Mouse (Mus musculus): ENCODE measurements around the gene Gpc3. TPM values are rescaled to one million over a fixed set of nuclear protein-coding genes. Genes with fewer than 3 reads are reported as not detected.

The Gpc3 gene
- total and polyA plus RNA-seq, 3 experiments, result 0.11 TPM; not detected in 2

GRCm38 (mm10) chrX:52449177-52449576 lies 164.6 kb downstream of the Gpc3 start:
- no peaks in the 10 kb centered on the region for H3K36me3 ChIP-seq (replicated peaks)
- DNase-seq (ENCODE audit: low spot score), result no peak
- ATAC-seq (ENCODE audit: extremely low read depth, insufficient number of reproducible peaks, low FRiP score, poor library complexity, severe bottlenecking), result no peak
- no peak for TF ChIP-seq CTCF (IDR thresholded peaks at IDR 0.05; ENCODE audit: low read depth, low read length)
- no peaks in the 10 kb centered on the region for H3K4me1 ChIP-seq (ENCODE audit: insufficient read depth, low read depth, low read length)
- no peaks in the 10 kb centered on the region for H3K27me3 ChIP-seq (ENCODE audit: insufficient read depth, low read length)
- no peak overlapping the region for H3K4me3 ChIP-seq (ENCODE audit: low read depth, low read length)
- H3K9me3 ChIP-seq (replicated peaks), result no peaks in the 10 kb centered on the region

GRCm38 (mm10) chrX:52448496-52448895 lies 165.3 kb downstream of the Gpc3 start:
- no peak overlapping the region for H3K4me3 ChIP-seq (ENCODE audit: low read depth, low read length)
- ATAC-seq (ENCODE audit: extremely low read depth, insufficient number of reproducible peaks, low FRiP score, poor library complexity, severe bottlenecking) (no peak), DNase-seq (ENCODE audit: low spot score) (no peak)
- TF ChIP-seq TAL1 (conservative IDR thresholded peaks at IDR 0.05; ENCODE audit: low read depth, low read length), result no peak
- TF ChIP-seq CTCF (IDR thresholded peaks at IDR 0.05; ENCODE audit: low read depth, low read length), result no peak
- TF ChIP-seq POLR2AphosphoS5 (IDR thresholded peaks at IDR 0.05; ENCODE audit: insufficient replicate concordance, low read depth, low read length), result no peak
- no peaks in the 10 kb centered on the region for H3K36me3 ChIP-seq (replicated peaks)
- H3K9me3 ChIP-seq (replicated peaks), result no peaks in the 10 kb centered on the region
- H3K27me3 ChIP-seq (ENCODE audit: insufficient read depth, low read length), result no peaks in the 10 kb centered on the region
- no peaks in the 10 kb centered on the region for H3K4me1 ChIP-seq (ENCODE audit: insufficient read depth, low read depth, low read length)

DNA sequence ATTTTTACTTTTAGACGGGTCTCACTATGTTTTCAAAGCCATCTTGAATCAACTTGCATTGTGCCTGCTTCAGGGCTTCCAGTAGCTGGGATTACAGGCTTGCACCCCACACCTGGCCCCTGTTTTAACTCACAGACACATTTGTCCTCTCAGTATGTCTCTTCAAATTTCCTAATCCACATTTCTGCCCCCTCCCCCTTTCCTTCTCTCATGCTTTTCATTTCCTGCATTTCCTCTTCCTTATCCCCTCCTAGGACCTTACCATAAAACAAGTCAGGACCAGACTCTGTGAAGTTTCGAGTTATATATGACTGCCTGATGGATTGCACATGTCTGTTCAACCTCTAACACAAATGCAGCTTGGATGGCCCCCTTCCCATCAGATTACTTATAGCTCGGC lies 167.2 kb downstream of the Gpc3 start:
- DNase-seq (ENCODE audit: low spot score), result no peak
- H3K4me3 ChIP-seq (ENCODE audit: low read depth, low read length), result no peak overlapping the region
- TF ChIP-seq GATA1 (IDR thresholded peaks at IDR 0.05; ENCODE audit: borderline replicate concordance, low read length) (no peak), GATA2 (IDR thresholded peaks at IDR 0.05; ENCODE audit: borderline replicate concordance, low read depth, low read length) (no peak), POLR2AphosphoS5 (IDR thresholded peaks at IDR 0.05; ENCODE audit: insufficient replicate concordance, low read depth, low read length) (no peak), TAL1 (conservative IDR thresholded peaks at IDR 0.05; ENCODE audit: low read depth, low read length) (no peak), CTCF (IDR thresholded peaks at IDR 0.05; ENCODE audit: low read depth, low read length) (no peak)
- ATAC-seq (ENCODE audit: extremely low read depth, insufficient number of reproducible peaks, low FRiP score, poor library complexity, severe bottlenecking), result no peak
- H3K4me1 ChIP-seq (ENCODE audit: insufficient read depth, low read depth, low read length), result no peaks in the 10 kb centered on the region
- no peaks in the 10 kb centered on the region for H3K9me3 ChIP-seq (replicated peaks)
- H3K36me3 ChIP-seq (replicated peaks), result no peaks in the 10 kb centered on the region
- no peaks in the 10 kb centered on the region for H3K27me3 ChIP-seq (ENCODE audit: insufficient read depth, low read length)

DNA sequence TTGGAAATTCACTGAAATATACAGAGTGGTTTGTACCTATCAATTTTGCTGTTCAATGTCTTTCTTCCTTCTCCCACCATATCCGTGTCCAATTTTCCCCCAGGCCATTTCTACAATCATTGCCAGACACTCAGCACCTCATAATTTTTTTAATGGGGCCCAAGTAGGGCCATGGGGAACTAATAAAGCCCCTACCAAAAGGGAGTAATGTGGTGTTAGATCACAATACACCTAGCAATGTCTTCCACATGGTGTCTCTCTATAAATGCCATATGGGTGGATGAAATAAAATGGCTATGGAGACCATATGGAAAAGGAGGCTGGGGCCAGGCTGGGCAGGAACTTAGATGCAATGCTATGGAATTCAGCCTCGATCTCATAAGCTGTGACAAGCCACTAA lies 168.8 kb downstream of the Gpc3 start:
- Histone ChIP-seq H3K4me1 (ENCODE audit: insufficient read depth, low read depth, low read length) (no peaks in the 10 kb centered on the region), H3K9me3 (replicated peaks) (no peaks in the 10 kb centered on the region), H3K27me3 (ENCODE audit: insufficient read depth, low read length) (no peaks in the 10 kb centered on the region), H3K36me3 (replicated peaks) (no peaks in the 10 kb centered on the region), H3K4me3 (ENCODE audit: low read depth, low read length) (no peak overlapping the region)
- ATAC-seq (ENCODE audit: extremely low read depth, insufficient number of reproducible peaks, low FRiP score, poor library complexity, severe bottlenecking) (no peak), DNase-seq (ENCODE audit: low spot score) (no peak)
- TF ChIP-seq CTCF (IDR thresholded peaks at IDR 0.05; ENCODE audit: low read depth, low read length) (no peak), GATA1 (IDR thresholded peaks at IDR 0.05; ENCODE audit: borderline replicate concordance, low read length) (no peak), GATA2 (IDR thresholded peaks at IDR 0.05; ENCODE audit: borderline replicate concordance, low read depth, low read length) (no peak), TAL1 (conservative IDR thresholded peaks at IDR 0.05; ENCODE audit: low read depth, low read length) (no peak), POLR2AphosphoS5 (IDR thresholded peaks at IDR 0.05; ENCODE audit: insufficient replicate concordance, low read depth, low read length) (no peak)

- DNase-seq (ENCODE audit: low spot score), result no peak
Observed at GRCm38 (mm10) chrX:52441798-52442197, 172.0 kb downstream of the Gpc3 start.

DNA sequence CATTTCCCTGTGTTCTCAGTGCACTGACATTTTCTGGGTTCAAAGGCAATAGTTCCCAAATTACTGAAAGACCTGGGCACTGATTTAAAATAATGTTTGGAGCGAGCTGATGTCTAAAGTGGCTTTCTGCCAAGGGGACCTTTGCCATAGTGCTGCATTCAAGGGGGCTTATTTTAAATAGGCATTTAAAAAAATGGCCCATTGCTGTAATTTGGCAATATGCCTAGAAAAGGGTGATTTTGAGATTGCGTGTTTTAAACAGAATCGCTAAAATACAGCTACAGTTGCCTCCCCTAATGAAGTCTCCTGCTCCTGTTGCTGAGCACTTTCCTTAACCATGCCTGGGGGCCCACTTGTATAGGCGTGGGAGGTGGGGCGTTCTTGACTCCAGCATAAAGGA lies 174.3 kb downstream of the Gpc3 start:
- H3K27me3 ChIP-seq (ENCODE audit: insufficient read depth, low read length), result no peaks in the 10 kb centered on the region
- TF ChIP-seq TAL1 (conservative IDR thresholded peaks at IDR 0.05; ENCODE audit: low read depth, low read length), result no peak
- no peaks in the 10 kb centered on the region for H3K4me1 ChIP-seq (ENCODE audit: insufficient read depth, low read depth, low read length)
- H3K4me3 ChIP-seq (ENCODE audit: low read depth, low read length), result no peak overlapping the region
- no peak for DNase-seq (ENCODE audit: low spot score)
- no peaks in the 10 kb centered on the region for H3K9me3 ChIP-seq (replicated peaks)
- ATAC-seq (ENCODE audit: extremely low read depth, insufficient number of reproducible peaks, low FRiP score, poor library complexity, severe bottlenecking), result no peak
- H3K36me3 ChIP-seq (replicated peaks), result no peaks in the 10 kb centered on the region

More at GRCm38 (mm10) chrX:52441798-52442197, 172.0 kb downstream of the Gpc3 start:
- Histone ChIP-seq H3K36me3 (replicated peaks) (no peaks in the 10 kb centered on the region), H3K27me3 (ENCODE audit: insufficient read depth, low read length) (no peaks in the 10 kb centered on the region), H3K4me3 (ENCODE audit: low read depth, low read length) (no peak overlapping the region), H3K9me3 (replicated peaks) (no peaks in the 10 kb centered on the region), H3K4me1 (ENCODE audit: insufficient read depth, low read depth, low read length) (no peaks in the 10 kb centered on the region)
- ATAC-seq (ENCODE audit: extremely low read depth, insufficient number of reproducible peaks, low FRiP score, poor library complexity, severe bottlenecking), result no peak
- TF ChIP-seq CTCF (IDR thresholded peaks at IDR 0.05; ENCODE audit: low read depth, low read length) (no peak), TAL1 (conservative IDR thresholded peaks at IDR 0.05; ENCODE audit: low read depth, low read length) (no peak), GATA1 (IDR thresholded peaks at IDR 0.05; ENCODE audit: borderline replicate concordance, low read length) (no peak)

DNA sequence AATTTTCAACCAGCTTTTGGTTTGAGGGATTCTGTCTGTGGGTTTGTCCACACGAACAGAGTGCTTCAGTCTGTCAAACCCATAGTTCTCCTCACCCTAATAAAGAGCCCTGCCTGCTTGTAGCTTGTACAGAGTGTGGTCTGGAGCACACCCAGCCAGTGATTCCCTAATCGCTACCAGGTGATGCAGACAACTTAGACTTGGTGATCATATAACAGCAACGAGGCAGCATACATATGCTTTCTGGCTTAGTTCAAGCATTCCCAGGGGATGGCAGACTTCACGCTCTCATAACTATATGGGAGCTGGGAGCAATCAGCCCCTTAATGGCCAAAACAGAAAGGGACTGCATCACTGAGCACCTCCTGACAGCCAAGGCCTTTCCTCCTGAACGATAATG lies 188.1 kb downstream of the Gpc3 start:
- no peak for DNase-seq (ENCODE audit: low spot score)
- no peak for ATAC-seq (ENCODE audit: extremely low read depth, insufficient number of reproducible peaks, low FRiP score, poor library complexity, severe bottlenecking)
- no peak for TF ChIP-seq GATA1 (IDR thresholded peaks at IDR 0.05; ENCODE audit: borderline replicate concordance, low read length)
- no peak for TF ChIP-seq GATA2 (IDR thresholded peaks at IDR 0.05; ENCODE audit: borderline replicate concordance, low read depth, low read length)
- TF ChIP-seq POLR2AphosphoS5 (IDR thresholded peaks at IDR 0.05; ENCODE audit: insufficient replicate concordance, low read depth, low read length), result no peak
- TF ChIP-seq TAL1 (conservative IDR thresholded peaks at IDR 0.05; ENCODE audit: low read depth, low read length), result no peak
- no peak for TF ChIP-seq CTCF (IDR thresholded peaks at IDR 0.05; ENCODE audit: low read depth, low read length)

More for the DNA sequence above, 188.1 kb downstream of the Gpc3 start:
- Histone ChIP-seq H3K4me3 (ENCODE audit: low read depth, low read length) (no peak overlapping the region), H3K4me1 (ENCODE audit: insufficient read depth, low read depth, low read length) (no peaks in the 10 kb centered on the region), H3K9me3 (replicated peaks) (no peaks in the 10 kb centered on the region), H3K36me3 (replicated peaks) (no peaks in the 10 kb centered on the region), H3K27me3 (ENCODE audit: insufficient read depth, low read length) (no peaks in the 10 kb centered on the region)
